Mouse (Mus musculus) erythroblast, embryonic 14.5 days (primary cell): ENCODE data around the gene Syde2.
"Not testable (repeated sequence)": the region's sequence is repeated elsewhere in the genome, so short reads cannot be mapped to it uniquely, and the experiment has no call there.

Source experiments
- GATA1 ChIP-seq: IDR thresholded peaks from 2 replicates; pipeline ENCODE4 v1.6.1; 2012; ENCODE audit warnings: low read length, inconsistent platforms, mixed read lengths
- TAL1 ChIP-seq: IDR thresholded peaks from 3 replicates; pipeline ENCODE4 v1.6.1; 2012; ENCODE audit warnings: low read length, inconsistent platforms, mixed read lengths

DNA sequence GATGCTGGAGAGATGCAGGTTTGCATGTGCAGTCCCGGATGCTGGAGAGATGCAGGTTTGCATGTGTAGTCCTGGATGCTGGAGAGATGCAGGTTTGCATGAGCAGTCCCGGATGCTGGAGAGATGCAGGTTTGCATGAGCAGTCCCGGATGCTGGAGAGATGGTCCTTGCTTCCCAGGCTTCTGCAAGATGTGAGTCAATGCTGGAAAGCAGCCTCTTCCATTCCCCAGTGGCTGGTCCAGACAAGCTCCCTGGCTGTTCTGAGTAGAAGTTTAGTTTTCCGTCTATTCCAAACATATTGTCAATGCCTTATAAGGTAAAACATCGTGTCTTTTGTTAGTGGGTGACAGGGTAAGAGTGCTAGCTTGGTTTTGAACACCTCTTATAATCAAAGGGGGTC is 8.9 kb downstream of the Syde2 start:
- not testable (repeated sequence) for TF ChIP-seq GATA1, TAL1
